ENCODE assay signal across 7 mouse cellular contexts in the genomic region with DNA sequence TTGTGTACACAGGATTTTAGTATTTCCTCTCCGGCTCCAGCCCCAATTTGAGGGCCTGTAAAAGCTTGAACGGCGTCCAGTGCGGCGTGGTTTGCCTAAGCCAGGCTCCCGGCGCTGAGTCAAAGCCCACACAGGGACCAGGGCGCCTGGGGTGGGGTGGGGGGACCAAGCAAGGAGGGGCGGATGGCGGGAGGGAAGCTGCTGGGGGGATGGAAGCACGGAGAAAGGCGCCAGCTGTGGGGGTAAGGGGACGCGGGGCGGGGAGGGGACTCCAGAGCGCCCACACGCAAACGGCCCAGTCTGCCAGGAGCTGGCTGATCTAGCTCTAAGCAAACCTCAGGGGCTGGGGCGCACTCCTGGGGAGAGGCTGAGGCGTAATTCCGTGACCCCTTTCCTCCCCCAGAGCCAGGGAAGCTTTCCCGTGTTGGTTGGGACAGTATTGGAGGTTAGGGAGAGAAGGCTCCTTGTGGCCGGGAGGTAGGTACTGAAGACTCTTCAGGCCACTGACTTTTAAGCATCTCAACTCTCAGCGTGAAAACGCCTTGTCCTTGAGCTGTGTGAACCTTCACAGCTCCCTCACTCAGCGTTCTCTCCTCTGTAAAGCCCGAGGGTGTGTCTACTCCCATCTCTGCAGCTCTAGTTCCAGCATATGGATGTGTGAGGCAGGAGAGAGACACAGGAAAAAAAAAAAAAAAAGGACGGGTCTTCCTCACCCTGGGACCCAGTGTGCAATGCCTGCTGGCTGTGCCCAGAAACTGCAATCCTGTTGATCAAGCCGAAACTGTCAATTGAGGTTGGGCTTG. TPM values are rescaled to one million over a fixed set of nuclear protein-coding genes. Genes with fewer than 3 reads are reported as not detected.
DNase-seq lines count a peak whose midpoint lies in the region; ATAC-seq lines count a peak whose summit lies in the region.

No protein-coding gene starts in this region.

- no peaks in the 10 kb centered on the region for H3K27me3 ChIP-seq in kidney, embryonic 14.5 days (ENCODE audit: control insufficient read depth, insufficient read depth, low read length)

- peak overlapping the region; percentile 25; the same call in 1 of the 2 replicates for H3K27ac ChIP-seq in kidney, embryonic 14.5 days (ENCODE audit: low read depth, low read length)

- H3K36me3 ChIP-seq in kidney, embryonic 14.5 days (ENCODE audit: control insufficient read depth, insufficient read depth, low read length): no peaks in the 10 kb centered on the region

- peaks cover 22% of the 10 kb centered on the region for H3K4me1 ChIP-seq in kidney, embryonic 14.5 days (ENCODE audit: control insufficient read depth, insufficient read depth, low read length)

- H3K4me3 ChIP-seq in kidney, embryonic 14.5 days (ENCODE audit: low read length): peak overlapping the region; percentile 14

- H3K4me2 ChIP-seq in kidney, embryonic 14.5 days (replicated peaks; ENCODE audit: low read depth, low read length): peak overlapping the region; percentile 46

- DNase-seq in MN1 (ENCODE audit: low spot score): peak; percentile 42
- DNase-seq in embryo, embryonic 11 days: peak; percentile 67
- peak; percentile 48 for DNase-seq in heart, adult 8-10 months (ENCODE audit: low spot score)
- peak; percentile 66 for DNase-seq in lung, postnatal 36 days
- peak; percentile 22 for DNase-seq in yolk sac, embryonic 10.5 days (ENCODE audit: low spot score)

- peak; percentile 59 for ATAC-seq in kidney, embryonic 14.5 days (ENCODE audit: low FRiP score, low TSS enrichment)
- no peak for ATAC-seq in megakaryocyte progenitor cell, adult 5-6 weeks (replicated peaks; ENCODE audit: poor library complexity)

- H3K9ac ChIP-seq in kidney, embryonic 14.5 days (ENCODE audit: low read depth, low read length): peak overlapping the region; percentile 50

- 5% methylated on average over 29 of the region's 29 CpGs for WGBS in kidney, embryonic 14.5 days

- H3K9me3 ChIP-seq in kidney, embryonic 14.5 days (ENCODE audit: control insufficient read depth, low read length): no peaks in the 10 kb centered on the region

RNA-seq across cellular contexts. Expression of a gene that starts 46.1 kb away (rescaled TPM):
- 10 to 100 TPM in 2 of 4 experiments, 1 to 10 TPM in 2; 9.6 to 10.9 (median 10.1) TPM for total RNA-seq in heart, adult 8-10 months (2022)
- polyA plus RNA-seq in kidney, embryonic 14.5 days (2014; fragmentation: Nextera tagmentation; extraction: Ambion mirVana): 13.3 and 14.2 TPM in 2 replicates
- not detected in 2 replicates for total RNA-seq in megakaryocyte progenitor cell, adult 5-6 weeks (2015)
- total RNA-seq in megakaryocyte progenitor cell, adult 5-6 weeks (2017): not detected in 2 replicates

Comparison
In these comparisons a context has a peak if more than half of its experiments do, and no peak if none do; other contexts are left out.
1. RNA of a gene that starts 46.1 kb away (total RNA-seq): 9.6 to 10.9 TPM in heart, adult 8-10 months; not detected in megakaryocyte progenitor cell, adult 5-6 weeks; every median in the first group is over 4 times any median in the second.
2. Peak in every context shown above with its lines, with median percentiles within 50 percentile points of each other: DNase-seq.